Mouse (Mus musculus) layer of hippocampus, adult 2 months (tissue): ENCODE data around the gene Rasgrf1. TPM values are rescaled to one million over a fixed set of nuclear protein-coding genes. Genes with fewer than 3 reads are reported as not detected.

Source experiments
- DNase-seq, 2 experiments: peaks; one replicate each; pipeline ENCODE4 v3.0.0; 2022; ENCODE audit warnings: low spot score in 2 of 2
- H3K27ac ChIP-seq: fragments of 200-600 bp; 2 replicates; pipeline ENCODE4 v1.8.1; 2022
- H3K4me3 ChIP-seq: fragments of 200-600 bp; 2 replicates; pipeline ENCODE4 v1.8.1; 2022; ENCODE audit warnings: mild to moderate bottlenecking
- CTCF ChIP-seq: fragments of 200-600 bp; conservative IDR thresholded peaks from 2 replicates; pipeline ENCODE4 v1.8.1; 2022; ENCODE audit warnings: antibody characterized with exemption, mild to moderate bottlenecking, moderate library complexity
- total RNA-seq, 2 experiments: library from RNA; stranded (reverse); gene quantifications; 2 replicates each; pipeline ENCODE4 v1.2.3; 2021

Rasgrf1 gene
- total RNA-seq, 2 experiments from 2014 or later, result 480 to 498 TPM

- TF ChIP-seq CTCF, result no peak
- H3K27ac ChIP-seq, result no peak overlapping the region
- H3K4me3 ChIP-seq, result no peak overlapping the region
- DNase-seq, result no peak
Measured at GRCm38 (mm10) chr9:89988811-89989528, 79.3 kb downstream of the Rasgrf1 start.

DNA sequence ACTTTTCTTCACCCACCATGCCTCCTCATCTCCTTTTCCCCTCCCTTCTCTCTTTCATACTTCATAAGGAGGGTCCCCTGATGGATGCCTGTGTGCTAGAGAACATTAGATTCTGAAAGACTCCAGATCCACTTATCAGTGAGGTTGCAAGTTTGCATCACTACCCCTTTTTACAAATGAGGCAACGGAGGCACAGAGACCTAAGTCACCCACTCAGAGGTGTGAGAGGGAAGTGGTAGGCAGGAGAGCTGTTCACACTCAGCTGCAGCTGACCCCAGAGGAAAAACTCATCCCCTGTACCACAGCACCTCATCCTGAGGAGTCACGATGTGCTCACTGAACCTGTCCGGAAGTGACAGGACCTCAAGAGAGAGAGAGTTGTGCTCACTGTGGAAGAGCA, 96.7 kb downstream of the Rasgrf1 start:
- H3K27ac ChIP-seq, result no peak overlapping the region
- no peak for DNase-seq
- no peak for TF ChIP-seq CTCF
- H3K4me3 ChIP-seq, result no peak overlapping the region

GRCm38 (mm10) chr9:90007094-90007493, 97.4 kb downstream of the Rasgrf1 start:
- Histone ChIP-seq H3K27ac (no peak overlapping the region), H3K4me3 (no peak overlapping the region)
- no peak for DNase-seq
- no peak for TF ChIP-seq CTCF

DNA sequence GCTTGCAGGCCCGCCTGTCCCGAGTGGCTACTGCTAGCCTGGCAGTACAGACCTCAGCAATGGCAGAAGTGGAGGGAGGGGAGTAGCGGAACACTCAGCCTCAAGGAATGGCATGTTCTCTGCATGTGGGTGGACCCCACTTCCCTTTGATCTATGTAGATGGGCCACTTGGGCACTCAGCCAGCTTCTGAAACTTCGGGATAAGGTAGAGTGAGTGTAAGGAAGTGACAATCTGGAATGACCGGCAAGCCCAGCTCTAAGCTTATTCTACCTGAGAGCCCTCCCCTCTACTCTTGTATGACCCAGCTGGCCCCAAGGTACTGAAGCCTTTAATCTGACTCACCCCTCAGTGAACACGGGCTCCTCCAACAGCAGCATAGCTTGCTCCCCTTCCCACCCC, 98.4 kb downstream of the Rasgrf1 start:
- no peak for TF ChIP-seq CTCF
- H3K4me3 ChIP-seq, result no peak overlapping the region
- no peak for DNase-seq

DNA sequence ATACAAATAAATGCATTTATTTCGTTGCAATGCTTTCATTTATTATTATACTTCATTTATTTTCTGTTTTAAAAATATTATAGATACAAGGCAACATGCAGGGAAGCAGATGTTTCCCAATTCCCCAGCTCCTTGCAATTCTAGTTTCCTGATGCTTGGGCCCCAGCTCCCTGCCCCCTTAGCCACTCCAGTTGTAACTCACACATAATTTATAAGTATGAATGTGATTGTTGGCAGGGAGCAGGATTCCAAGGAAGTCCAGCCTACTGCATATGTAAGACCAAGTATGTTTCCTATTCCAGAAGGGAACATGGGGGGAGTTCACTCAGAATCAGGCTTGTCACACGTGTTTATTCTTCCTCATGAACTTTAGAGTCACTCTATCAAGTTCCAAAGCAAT, 102.1 kb downstream of the Rasgrf1 start:
- DNase-seq, result no peak
- Histone ChIP-seq H3K4me3 (no peak overlapping the region), H3K27ac (no peak overlapping the region)
- no peak for TF ChIP-seq CTCF

More for the DNA sequence above, 98.4 kb downstream of the Rasgrf1 start:
- H3K27ac ChIP-seq, result no peak overlapping the region

GRCm38 (mm10) chr9:90014649-90015048, 104.9 kb downstream of the Rasgrf1 start:
- no peak for DNase-seq
- H3K4me3 ChIP-seq, result no peak overlapping the region
- no peak for TF ChIP-seq CTCF
- no peak overlapping the region for H3K27ac ChIP-seq

GRCm38 (mm10) chr9:90016204-90016603, 106.5 kb downstream of the Rasgrf1 start:
- H3K4me3 ChIP-seq, result no peak overlapping the region
- no peak overlapping the region for H3K27ac ChIP-seq
- no peak for DNase-seq
- no peak for TF ChIP-seq CTCF

GRCm38 (mm10) chr9:90020866-90021265, 111.2 kb downstream of the Rasgrf1 start:
- DNase-seq, result peak; percentile 72 to 77
- TF ChIP-seq CTCF, result no peak
- Histone ChIP-seq H3K27ac (no peak overlapping the region), H3K4me3 (no peak overlapping the region)

DNA sequence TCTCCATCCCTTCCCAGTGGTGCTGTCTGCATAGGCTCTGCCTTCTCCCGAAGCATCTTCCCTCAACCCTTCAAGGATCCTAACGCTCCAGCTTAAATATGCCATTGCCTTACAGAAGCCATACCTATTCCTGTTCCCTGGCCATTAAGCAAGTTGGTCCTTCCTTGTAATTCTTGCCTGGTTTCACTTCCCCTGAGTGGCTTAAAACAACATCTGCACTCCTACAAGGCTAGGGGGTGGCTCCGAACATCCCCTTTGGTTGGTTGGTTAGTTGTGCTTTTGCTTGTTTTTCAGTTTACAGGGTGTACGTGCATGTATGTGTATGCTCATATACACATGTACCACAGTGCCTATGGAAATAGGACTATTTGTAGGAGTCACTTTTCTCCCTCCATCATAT, 111.7 kb downstream of the Rasgrf1 start:
- DNase-seq, result no peak
- TF ChIP-seq CTCF, result no peak
- Histone ChIP-seq H3K27ac (no peak overlapping the region), H3K4me3 (no peak overlapping the region)

GRCm38 (mm10) chr9:90027709-90028108, 118.0 kb downstream of the Rasgrf1 start:
- peak; percentile 60 for TF ChIP-seq CTCF
- no peak for DNase-seq
- Histone ChIP-seq H3K27ac (no peak overlapping the region), H3K4me3 (no peak overlapping the region)

GRCm38 (mm10) chr9:90033922-90034321, 124.2 kb downstream of the Rasgrf1 start:
- Histone ChIP-seq H3K27ac (no peak overlapping the region), H3K4me3 (no peak overlapping the region)
- no peak for TF ChIP-seq CTCF
- no peak for DNase-seq

DNA sequence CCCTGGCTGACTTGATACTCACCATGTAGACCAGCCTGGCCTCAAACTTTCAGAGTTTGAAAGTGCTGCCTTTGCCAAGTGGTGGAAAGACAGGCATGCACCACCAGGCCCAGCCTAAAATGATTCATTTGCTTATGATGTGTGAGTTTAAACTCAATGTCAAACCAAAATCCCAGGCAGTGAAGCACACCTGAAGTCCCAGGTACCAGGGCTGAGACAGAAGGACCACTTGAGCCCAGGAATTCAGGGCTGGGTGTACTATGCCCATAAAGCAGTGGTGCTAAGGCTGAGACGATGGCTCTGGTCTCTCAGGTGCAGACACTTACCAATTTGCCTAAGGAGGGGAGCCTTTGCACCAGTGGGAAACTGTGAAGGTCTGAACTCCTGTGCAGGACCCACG, 125.5 kb downstream of the Rasgrf1 start:
- Histone ChIP-seq H3K4me3 (no peak overlapping the region), H3K27ac (no peak overlapping the region)
- TF ChIP-seq CTCF, result no peak
- DNase-seq, result no peak

- H3K4me3 ChIP-seq, result no peak overlapping the region
- no peak overlapping the region for H3K27ac ChIP-seq
- no peak for DNase-seq
- TF ChIP-seq CTCF, result no peak
Measured at GRCm38 (mm10) chr9:90035794-90036193, 126.1 kb downstream of the Rasgrf1 start.

DNA sequence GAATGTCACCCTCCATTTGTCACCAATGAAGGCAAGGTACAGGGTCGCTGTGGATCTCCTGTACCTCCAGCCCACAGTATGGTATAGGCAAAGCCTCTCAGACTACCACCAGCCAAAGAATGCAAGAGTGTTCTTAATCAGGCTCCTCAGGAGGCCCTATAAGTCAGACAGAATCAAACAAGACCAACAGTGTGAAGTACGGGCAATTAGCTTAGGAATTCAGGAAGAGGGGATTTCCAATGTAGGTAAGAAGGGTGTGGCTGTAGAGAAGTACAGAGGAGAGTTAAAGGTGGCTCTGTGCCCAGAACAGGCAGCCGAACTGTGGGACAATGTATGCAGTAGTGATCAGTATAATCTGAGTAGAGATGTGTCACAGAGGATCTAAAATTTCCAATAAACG, 126.6 kb downstream of the Rasgrf1 start:
- TF ChIP-seq CTCF, result no peak
- Histone ChIP-seq H3K4me3 (no peak overlapping the region), H3K27ac (no peak overlapping the region)
- no peak for DNase-seq
